Mouse (Mus musculus) CH12F3 (cell line): ENCODE measurements around the gene 1700025F22Rik.
"Not testable (repeated sequence)": the region's sequence is repeated elsewhere in the genome, so short reads cannot be mapped to it uniquely, and the experiment has no call there.

Experiments
- in situ Hi-C: fragments of 300-500 bp; cut with MboI; formaldehyde crosslinking; loops from 2 replicates; pipeline ENCODE4 v1.14.3; 2020; ENCODE audit warnings: low sequenced_read_pairs

1700025F22Rik gene

DNA sequence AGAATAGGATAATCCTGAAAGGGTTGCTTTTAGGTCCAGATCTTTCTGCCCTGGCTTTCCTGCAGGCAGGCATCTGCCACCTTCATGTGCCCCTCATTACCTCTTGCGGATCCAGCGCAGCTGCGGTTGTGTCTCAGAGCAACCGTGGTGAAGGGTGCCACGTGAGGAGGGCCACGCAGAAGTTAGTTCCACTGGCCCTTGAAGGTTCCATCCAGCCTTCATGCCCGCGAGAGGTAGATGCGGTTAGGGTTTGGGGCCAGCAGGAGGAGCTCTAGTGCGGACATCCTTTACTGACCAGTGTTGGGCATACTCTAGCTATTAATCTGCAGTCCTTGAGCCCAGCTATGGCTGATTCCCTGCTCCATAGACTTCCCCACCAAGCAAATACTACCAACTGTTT, at the start of gene 1700025F22Rik:
TSS of gene 1700025F22Rik (minus strand) at position 149 of the 400 bp plus-strand sequence.
- in situ Hi-C loops, result no loop called here

DNA sequence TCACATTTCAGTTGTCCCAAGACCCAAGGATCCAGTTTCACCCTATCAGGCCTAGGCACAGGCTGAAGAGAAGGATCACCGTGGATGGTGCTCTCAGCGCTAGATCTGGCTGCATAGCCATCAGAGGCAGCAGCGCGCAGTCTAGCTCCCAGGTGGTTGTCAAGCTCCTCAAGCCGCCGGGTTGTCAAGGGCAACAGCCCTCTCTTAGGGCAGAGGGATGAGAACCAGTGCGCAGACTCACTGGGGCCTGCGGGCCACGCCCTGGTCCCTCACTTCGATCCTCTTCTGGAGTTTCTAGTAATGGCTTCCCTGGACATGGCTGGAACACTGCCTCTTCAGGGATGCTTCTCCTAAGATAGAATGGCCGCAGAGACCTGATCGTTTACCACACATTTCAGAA, 31.4 kb upstream of the 1700025F22Rik start, which contains the start of gene Ms4a13:
TSS of gene Ms4a13 (minus strand) at position 192 of the 400 bp plus-strand sequence.
- in situ Hi-C loops, result no loop called here

DNA sequence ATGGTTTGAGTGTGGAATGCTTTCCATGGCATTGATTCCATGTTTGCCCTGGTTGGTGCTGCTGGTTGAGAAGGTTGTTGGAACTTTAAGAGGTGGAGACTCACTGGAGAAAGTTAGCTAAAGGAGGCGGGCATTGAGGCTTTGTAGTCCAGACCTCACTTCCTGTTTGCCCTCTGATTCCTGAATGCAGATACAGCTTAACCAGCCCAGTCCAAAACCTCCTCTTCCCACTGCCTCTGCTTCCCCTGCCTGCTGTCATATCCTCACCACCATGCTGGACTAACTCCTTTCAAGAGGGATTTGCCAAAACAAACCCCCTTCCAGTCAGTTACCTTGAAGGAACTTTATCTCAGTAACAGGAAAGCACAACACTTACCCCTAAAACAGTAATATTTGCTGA, 27.4 kb upstream of the 1700025F22Rik start:
- in situ Hi-C loops, result no loop called here

- in situ Hi-C loops, result loop anchor here (10.0 kb wide), 1 partner anchor 421 kb away; the partner anchor contains the start of gene Ms4a6d
These were observed 19.0 kb upstream of the 1700025F22Rik start for GRCm38 (mm10) chr19:11184121-11184520.

- in situ Hi-C loops, result no loop called here
These were observed 12.3 kb upstream of the 1700025F22Rik start for GRCm38 (mm10) chr19:11177464-11177863.

DNA sequence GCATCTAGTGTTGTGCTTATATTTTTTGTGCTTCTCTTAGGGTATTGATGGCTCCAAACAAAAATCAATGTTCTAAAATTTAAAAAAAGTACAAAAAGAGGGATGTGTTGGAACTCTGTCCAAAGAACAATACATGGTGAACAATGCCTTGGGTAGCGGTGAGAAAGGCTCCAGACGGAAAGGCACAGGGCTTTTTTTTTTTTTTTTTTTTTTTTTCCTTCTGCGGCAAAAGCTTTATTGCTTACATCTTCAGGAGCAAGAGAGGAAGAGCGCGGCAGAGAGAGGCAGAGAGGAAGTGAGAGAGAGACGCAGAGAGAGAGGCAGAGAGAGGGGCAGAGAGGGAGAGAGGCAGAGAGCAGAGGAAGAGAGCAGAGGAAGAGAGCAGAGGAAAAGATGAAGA, 7.2 kb downstream of the 1700025F22Rik start:
- in situ Hi-C loops, result not testable (repeated sequence)

- in situ Hi-C loops, result no loop called here
These were observed 29.8 kb downstream of the 1700025F22Rik start for GRCm38 (mm10) chr19:11135336-11135735.

DNA sequence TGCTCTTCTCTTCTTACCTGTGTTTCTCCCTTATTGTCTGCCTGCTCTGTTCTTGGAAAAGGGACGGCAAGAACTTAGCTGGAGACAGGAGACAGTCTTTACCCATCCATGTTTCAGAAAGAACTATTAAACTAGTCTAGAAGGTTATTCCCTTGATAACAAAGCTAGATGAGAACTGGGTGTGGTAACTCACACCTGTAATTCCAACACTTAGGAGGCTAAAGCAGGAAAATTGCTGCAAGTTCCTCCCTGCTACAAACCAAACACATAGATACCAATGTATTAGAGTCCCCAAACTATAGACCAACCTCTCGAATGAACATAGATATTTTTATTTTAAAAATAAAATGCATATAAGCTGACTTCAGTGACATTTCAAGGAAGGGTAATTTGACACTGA, 30.3 kb downstream of the 1700025F22Rik start:
- in situ Hi-C loops, result no loop called here

DNA sequence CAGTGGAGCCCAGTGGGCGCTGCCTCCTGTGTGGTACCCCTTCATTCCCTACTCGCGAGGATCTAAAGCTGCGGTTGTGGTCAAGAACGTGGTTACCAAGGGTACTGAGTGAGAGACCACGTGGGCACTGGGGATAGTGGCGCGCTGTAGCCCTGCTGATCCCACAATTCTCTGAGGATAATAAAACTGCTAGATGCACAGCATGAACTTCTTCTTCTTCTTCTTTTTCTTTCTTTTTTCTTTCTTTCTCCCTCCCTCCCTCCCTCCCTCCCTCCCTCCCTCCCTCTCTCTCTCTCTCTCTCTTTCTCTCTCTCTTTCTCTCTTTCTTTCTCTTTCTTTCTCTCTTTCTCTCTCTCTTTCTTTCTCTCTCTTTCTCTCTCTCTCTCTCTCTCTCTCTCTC, 34.3 kb downstream of the 1700025F22Rik start, which contains the start of gene 1700017D01Rik:
TSS of gene 1700017D01Rik (minus strand) at position 101 of the 400 bp plus-strand sequence.
- in situ Hi-C loops, result not testable (repeated sequence)

DNA sequence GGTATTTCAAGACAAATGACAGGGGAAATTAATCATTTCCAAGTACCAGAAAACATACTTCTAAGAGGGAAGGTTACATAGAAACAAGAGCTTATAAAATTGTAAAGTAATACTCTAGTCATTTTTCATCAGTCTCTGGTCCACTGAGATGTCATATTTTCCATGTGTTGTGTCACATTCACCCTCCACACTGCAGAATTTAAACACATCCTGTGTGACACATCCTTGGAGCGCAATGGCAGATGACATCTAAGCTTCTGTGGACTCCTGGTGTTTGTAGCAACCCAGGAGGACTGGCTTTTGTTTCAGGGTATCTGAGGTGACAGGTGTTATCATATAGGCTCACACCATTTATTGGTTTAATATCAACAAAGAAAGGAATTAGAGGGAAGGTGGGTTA, 35.4 kb downstream of the 1700025F22Rik start:
- in situ Hi-C loops, result no loop called here

GRCm38 (mm10) chr19:11121016-11121420, 44.1 kb downstream of the 1700025F22Rik start:
- in situ Hi-C loops, result not testable (repeated sequence)

DNA sequence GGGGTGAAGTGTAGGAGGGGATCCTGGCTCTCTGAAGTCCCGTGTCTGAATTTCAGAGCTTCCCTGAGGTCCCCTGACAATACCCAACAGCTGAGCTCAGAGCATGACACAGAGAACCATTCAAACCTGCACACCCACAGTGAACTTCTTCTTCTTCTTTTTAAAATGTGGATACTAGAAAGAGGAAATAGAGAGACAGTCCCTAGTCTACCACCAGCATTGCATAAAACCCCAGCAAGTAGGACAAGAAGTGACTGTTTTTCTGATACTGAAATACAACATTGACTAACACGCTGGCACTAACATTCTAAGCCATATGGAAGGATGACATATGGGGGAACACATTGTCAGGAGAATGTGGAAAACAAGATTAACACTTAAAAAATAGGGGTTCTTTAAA, 45.8 kb downstream of the 1700025F22Rik start:
- in situ Hi-C loops, result no loop called here

- in situ Hi-C loops, result no loop called here
These were observed 57.4 kb downstream of the 1700025F22Rik start for GRCm38 (mm10) chr19:11107746-11108145.

GRCm38 (mm10) chr19:11101880-11102279, 63.2 kb downstream of the 1700025F22Rik start:
- in situ Hi-C loops, result no loop called here

- in situ Hi-C loops, result no loop called here
These were observed 66.7 kb downstream of the 1700025F22Rik start for GRCm38 (mm10) chr19:11098401-11098800.

DNA sequence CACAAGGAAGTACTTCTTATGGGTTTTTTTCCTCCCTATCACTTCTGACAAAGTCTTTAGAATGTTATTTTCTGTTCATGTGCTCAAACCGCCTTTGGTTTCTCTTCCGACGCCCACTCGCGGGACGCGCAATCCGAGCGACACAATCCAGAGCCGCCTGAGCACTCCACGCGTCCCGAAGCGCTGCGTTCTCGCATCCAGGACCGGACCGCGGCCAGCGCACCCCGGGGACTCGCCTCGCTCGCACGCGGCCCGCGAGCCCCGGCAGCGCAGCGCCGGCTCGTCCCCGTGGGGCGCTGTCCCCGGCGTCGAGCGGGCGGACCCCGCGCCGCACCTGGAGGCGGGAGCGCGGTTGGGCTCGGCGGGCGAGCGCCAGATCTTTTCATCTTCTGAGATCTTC, 73.0 kb downstream of the 1700025F22Rik start:
- in situ Hi-C loops, result not testable (repeated sequence)
